Mouse (Mus musculus) c-Kit-negative CD71-positive TER-119-positive erythroid progenitor cells, embryonic 14.5 days (primary cell): ENCODE results near the gene Atp8a2.
A peak's percentile ranks its signal among the peaks of the same experiment; 100 is the strongest.
"Not testable (repeated sequence)": the region's sequence is repeated elsewhere in the genome, so short reads cannot be mapped to it uniquely, and the experiment has no call there.

Experiments used
- DNase-seq: peaks from one replicate; pipeline ENCODE4 v3.0.0-alpha.2; 2013; ENCODE audit warnings: low read depth, low spot score

Gene Atp8a2

DNA sequence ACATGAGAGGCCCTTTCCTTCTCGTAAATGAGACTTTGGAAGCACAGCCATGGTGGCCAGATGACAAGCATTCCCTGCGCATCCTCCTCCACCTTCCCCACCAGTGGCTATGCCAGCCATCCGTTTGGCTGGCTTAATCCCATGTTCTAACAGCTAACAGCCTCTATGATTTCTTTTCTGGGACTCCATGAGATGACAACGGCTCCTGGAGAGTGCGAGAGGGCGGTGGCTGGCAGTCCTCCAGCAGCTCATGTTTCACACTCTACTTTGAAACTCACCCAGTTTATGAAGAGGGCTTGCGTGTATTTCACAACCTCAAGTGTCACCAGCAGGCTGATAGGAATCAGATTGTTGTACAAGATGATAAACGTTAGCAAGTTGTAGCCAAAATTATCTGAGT, 170.3 kb downstream of the Atp8a2 start:
- DNase-seq = no peak

DNA sequence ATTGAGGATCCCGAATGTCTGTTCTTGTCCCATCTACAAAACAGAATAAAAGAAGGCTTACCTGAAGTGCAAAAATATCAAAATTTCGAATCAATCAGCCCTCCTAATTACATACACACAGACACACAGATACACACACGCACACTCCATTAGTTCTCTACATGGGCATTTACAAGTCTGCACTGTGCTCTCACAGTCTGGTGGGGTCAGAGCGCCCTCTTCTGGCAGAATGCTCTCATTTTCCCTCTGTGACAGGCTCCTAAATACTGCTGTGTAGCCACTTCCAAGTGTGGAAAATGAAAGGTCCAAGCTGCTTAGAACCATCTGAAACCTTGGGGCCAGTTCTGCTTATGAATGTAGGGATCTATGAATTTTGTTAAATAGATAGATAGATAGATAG, 181.1 kb downstream of the Atp8a2 start:
- peak; percentile 20 for DNase-seq

DNA sequence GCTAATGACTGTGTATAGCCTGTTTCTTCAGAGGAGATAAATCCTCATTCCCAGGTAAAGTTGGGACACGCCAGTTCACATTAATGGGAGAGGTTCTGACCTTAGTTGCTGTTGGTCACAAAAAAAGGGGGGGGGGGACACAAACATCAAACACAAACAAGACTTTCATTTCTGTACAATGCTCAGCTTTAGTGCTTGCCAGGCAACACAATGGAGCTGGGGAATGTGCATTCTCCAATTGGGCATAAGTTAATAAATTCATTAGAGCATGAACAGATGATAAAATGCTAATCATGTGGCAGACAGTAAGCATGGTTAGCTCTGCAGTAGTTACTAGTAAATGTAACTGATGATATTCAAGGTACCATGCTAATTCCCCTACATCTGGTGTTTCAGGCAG, 195.2 kb downstream of the Atp8a2 start:
- DNase-seq = no peak

DNA sequence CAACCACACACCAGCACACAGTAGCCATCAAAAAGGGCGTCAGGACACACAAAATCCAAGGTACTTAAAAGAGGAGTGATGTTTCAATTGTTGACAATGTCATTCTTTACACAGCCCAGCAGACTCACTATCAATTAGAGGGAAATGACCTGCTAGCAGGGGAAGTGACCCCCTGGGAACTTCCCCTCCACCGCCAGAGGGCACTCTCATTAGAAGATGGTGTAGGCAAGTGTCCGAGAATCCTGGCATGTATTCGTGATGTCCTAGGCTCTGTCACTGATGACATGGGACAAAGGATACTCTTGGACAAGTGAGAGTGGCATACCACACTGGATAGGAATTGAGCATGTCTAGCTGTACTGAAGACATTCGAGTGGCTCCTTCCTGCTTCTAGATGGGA, 208.1 kb downstream of the Atp8a2 start:
- no peak for DNase-seq

DNA sequence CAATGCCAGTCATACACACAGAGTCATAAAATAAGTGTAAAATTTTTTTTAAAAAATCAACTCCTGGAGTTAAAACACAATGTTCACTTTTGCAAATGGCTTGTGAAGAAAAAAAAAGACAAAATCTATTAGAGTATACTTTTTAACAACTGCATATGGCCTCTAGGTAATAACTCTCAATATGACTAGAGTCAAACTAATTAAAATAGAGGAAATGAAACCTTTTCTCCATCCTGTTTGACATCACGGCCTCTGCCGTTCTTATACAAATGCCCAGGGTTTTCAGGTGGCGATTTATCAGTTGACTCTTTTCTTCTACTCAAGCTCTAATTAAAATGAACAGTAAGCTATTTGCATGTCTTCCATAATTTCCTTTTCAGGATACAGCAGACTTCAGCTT, 209.0 kb downstream of the Atp8a2 start:
- DNase-seq = no peak

DNA sequence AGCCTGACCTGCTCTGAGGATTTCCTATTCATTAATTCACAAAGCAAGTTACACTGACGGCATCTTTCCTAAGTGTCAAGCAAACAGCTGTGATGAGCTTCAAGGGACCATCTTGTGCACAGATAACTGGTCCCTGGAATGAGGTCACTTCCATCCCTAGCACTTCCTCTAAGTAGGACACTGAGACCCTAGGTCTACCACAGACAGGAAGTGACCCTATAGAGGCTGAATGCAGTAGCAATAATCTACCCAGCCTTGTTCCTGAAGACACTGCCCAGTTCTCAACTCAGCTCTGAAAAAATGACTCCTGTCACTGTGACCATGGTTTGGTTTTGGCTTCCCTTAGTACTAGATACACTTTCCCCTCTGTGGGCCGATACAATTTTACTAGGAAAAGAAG, 219.0 kb downstream of the Atp8a2 start:
- DNase-seq = no peak

DNA sequence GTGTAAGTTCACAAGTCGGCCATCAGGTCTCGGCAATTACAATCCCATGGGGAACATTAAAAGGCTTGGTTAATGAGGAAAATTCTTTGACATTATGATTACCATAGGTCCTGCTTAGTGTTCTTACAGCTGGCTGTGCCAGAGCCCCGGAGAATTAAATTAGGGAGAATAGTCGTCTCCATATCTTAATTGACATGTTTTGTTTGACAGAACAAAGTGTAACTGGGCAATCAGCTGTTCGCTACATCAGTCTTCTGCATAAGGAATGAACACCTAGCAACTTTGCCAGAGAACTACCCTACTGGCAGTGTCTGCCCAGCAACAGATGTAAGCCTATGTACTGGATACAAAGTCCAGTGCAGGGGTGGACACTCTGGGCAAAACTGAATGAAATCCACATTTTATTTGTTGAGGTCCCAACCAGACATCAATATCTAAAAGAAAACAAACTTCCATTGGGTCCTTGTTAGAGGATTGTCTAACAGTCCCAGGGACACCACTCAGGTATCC, 225.7 kb downstream of the Atp8a2 start:
- no peak for DNase-seq

- no peak for DNase-seq
These were observed 227.4 kb downstream of the Atp8a2 start for GRCm38 (mm10) chr14:59969485-59970134.

- DNase-seq = no peak
These were observed 229.0 kb downstream of the Atp8a2 start for GRCm38 (mm10) chr14:59967847-59968550.

DNA sequence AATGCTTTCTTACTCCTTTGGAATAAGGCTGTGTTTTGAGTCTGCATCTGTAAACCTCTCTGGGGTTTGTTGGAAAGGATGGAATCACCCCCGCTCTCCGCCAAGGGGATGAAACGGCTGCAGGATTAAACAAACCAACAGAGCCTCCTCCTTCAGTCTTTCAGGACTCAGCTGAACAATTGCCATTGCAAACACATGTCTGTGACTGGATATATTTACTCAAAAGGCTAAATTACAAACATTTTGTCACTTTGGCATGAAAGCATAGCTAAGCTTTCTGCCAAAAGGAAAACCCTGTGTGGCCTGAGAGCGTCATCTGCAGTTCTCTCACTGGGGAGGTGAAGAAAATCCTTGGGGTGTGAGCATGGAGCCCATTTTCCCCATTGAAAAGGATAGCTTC, 230.0 kb downstream of the Atp8a2 start:
- no peak for DNase-seq

GRCm38 (mm10) chr14:59964569-59964968, 232.4 kb downstream of the Atp8a2 start:
- no peak for DNase-seq

DNA sequence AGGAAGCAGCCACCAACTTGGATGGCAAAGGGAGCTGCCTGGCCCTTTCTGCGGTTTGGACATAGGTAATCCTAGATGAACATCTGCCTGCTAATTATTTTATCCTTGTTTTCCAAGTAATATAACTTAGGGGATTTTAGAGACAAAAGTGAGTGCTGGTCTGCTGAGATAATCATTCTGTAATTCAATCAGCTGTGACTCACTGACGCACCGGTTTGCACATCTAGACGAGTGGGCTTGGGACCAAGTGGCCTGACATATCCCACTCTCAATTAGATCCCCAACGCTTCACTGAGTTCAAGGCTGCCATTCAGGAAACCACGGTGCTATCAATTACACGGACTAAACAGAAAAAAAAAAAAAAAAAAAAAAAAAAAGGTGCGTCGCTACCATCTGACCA, 236.0 kb downstream of the Atp8a2 start:
- no peak for DNase-seq

- DNase-seq = no peak
These were observed 236.6 kb downstream of the Atp8a2 start for GRCm38 (mm10) chr14:59960214-59960890.

DNA sequence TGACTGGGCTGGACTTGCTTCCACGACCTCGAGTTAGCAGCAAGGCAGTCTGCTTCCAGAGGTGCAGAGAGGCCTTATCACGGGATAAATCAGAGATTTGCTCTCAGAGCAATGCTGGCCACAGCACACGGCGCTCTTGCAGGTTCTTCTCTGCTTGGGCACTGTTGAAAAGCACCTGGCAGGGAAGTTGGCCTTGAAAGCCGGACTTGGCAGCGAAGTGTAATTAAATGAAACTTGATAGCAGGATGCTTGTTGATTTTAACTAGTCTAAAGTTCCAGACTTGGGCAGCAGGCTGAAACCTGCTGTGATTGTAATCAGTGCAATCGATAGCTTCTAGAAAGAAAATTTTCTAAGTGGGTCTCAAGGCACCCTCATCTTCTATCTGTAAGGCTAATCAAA, 237.3 kb downstream of the Atp8a2 start:
- no peak for DNase-seq

GRCm38 (mm10) chr14:59949983-59950382, 247.0 kb downstream of the Atp8a2 start:
- no peak for DNase-seq

GRCm38 (mm10) chr14:59942864-59943611, 253.9 kb downstream of the Atp8a2 start:
- DNase-seq = no peak

DNA sequence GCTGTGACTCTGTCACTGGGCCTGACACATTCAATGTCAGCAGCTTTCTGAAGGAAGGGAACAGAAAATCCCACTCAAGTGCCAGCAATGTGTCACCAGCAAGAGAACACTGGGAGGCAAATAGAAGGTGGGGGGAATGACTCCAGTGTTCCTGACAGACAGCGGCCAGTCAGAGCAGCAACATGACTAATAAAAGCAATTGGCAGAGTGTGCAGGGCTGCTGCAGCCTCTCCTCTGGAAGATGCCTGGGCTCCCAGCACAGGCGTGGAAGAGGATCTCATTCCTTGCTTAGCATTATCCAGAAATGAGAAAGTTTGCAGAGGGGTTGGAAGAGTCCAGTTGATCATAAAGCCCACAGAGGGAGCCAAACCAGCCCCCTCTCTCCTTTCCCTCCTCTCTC, 254.8 kb downstream of the Atp8a2 start:
- DNase-seq = no peak

- no peak for DNase-seq
These were observed 264.6 kb downstream of the Atp8a2 start for GRCm38 (mm10) chr14:59932355-59932754.

- no peak for DNase-seq
These were observed 265.4 kb downstream of the Atp8a2 start for GRCm38 (mm10) chr14:59931412-59932058.

GRCm38 (mm10) chr14:59929190-59929589, 267.8 kb downstream of the Atp8a2 start:
- DNase-seq = not testable (repeated sequence)

- DNase-seq = no peak
These were observed 268.2 kb downstream of the Atp8a2 start for GRCm38 (mm10) chr14:59928781-59929180.
